Mouse (Mus musculus) heart, adult 18-20 months (tissue): ENCODE measurements around the gene Eef1akmt2. TPM values are rescaled to one million over a fixed set of nuclear protein-coding genes. Genes with fewer than 3 reads are reported as not detected.

Experiments used
- DNase-seq, 2 experiments: peaks; one replicate each; pipeline ENCODE4 v3.0.0; 2021 to 2022; ENCODE audit warnings: mixed read lengths in 1 of 2
- total RNA-seq, 2 experiments: library from RNA; stranded (reverse); gene quantifications; 2 replicates each; pipeline ENCODE4 v1.2.3; 2021

The Eef1akmt2 gene
- total RNA-seq, 2 experiments from 2014 or later, result 7.3 to 10.4 TPM

GRCm38 (mm10) chr7:132810879-132811278, 41.6 kb downstream of the Eef1akmt2 start:
- DNase-seq, result peak; percentile 94 to 97

- DNase-seq, result peak; percentile 73 to 85
Measured at GRCm38 (mm10) chr7:132810368-132810767, 42.1 kb downstream of the Eef1akmt2 start.

- DNase-seq, result peak in 1 of 2 experiments; percentile 26
Measured at GRCm38 (mm10) chr7:132809721-132810120, 42.8 kb downstream of the Eef1akmt2 start.

GRCm38 (mm10) chr7:132808841-132809682, 43.4 kb downstream of the Eef1akmt2 start:
- DNase-seq, result peak in 1 of 2 experiments; percentile 56

- DNase-seq, result no peak
Measured at GRCm38 (mm10) chr7:132808051-132808796, 44.2 kb downstream of the Eef1akmt2 start.

GRCm38 (mm10) chr7:132806926-132807857, 45.3 kb downstream of the Eef1akmt2 start:
- peak in 1 of 2 experiments; percentile 59 for DNase-seq

GRCm38 (mm10) chr7:132806286-132806685, 46.2 kb downstream of the Eef1akmt2 start:
- DNase-seq, result peak; percentile 81 to 85

- DNase-seq, result peak in 1 of 2 experiments; percentile 11
Measured at GRCm38 (mm10) chr7:132804951-132805350, 47.5 kb downstream of the Eef1akmt2 start.

GRCm38 (mm10) chr7:132804461-132804860, 48.0 kb downstream of the Eef1akmt2 start:
- peak in 1 of 2 experiments; percentile 50 for DNase-seq

- DNase-seq, result peak; percentile 62 to 77
Measured at GRCm38 (mm10) chr7:132803962-132804361, 48.5 kb downstream of the Eef1akmt2 start.

- peak in 1 of 2 experiments; percentile 9 for DNase-seq
Measured at GRCm38 (mm10) chr7:132803336-132803735, 49.1 kb downstream of the Eef1akmt2 start.

GRCm38 (mm10) chr7:132802691-132803090, 49.8 kb downstream of the Eef1akmt2 start:
- DNase-seq, result peak in 1 of 2 experiments; percentile 49

- peak; percentile 62 to 71 for DNase-seq
Measured at GRCm38 (mm10) chr7:132802066-132802465, 50.4 kb downstream of the Eef1akmt2 start.

GRCm38 (mm10) chr7:132801509-132801908, 51.0 kb downstream of the Eef1akmt2 start:
- DNase-seq, result peak in 1 of 2 experiments; percentile 35

GRCm38 (mm10) chr7:132800868-132801267, 51.6 kb downstream of the Eef1akmt2 start:
- DNase-seq, result peak in 1 of 2 experiments; percentile 55

GRCm38 (mm10) chr7:132799119-132800016, 53.1 kb downstream of the Eef1akmt2 start:
- DNase-seq, result peak; percentile 43 to 74

GRCm38 (mm10) chr7:132795141-132795540, 57.3 kb downstream of the Eef1akmt2 start:
- no peak for DNase-seq

- DNase-seq, result peak in 1 of 2 experiments; percentile 74
Measured at GRCm38 (mm10) chr7:132793467-132793866, 59.0 kb downstream of the Eef1akmt2 start.

GRCm38 (mm10) chr7:132790447-132791219, 61.8 kb downstream of the Eef1akmt2 start:
- no peak for DNase-seq

- no peak for DNase-seq
Measured at GRCm38 (mm10) chr7:132788826-132789225, 63.6 kb downstream of the Eef1akmt2 start.
